Mouse (Mus musculus) lung, postnatal 0 days (tissue): ENCODE data around the gene Cltrn.

Experiments used
- CTCF ChIP-seq: IDR thresholded peaks from 2 replicates; pipeline ENCODE4 v1.5.1; 2016; ENCODE audit warnings: antibody characterized with exemption, mild to moderate bottlenecking
- EP300 ChIP-seq: IDR thresholded peaks from 2 replicates; pipeline ENCODE4 v1.6.1; 2016; ENCODE audit warnings: antibody characterized with exemption, mild to moderate bottlenecking, control low read depth

DNA sequence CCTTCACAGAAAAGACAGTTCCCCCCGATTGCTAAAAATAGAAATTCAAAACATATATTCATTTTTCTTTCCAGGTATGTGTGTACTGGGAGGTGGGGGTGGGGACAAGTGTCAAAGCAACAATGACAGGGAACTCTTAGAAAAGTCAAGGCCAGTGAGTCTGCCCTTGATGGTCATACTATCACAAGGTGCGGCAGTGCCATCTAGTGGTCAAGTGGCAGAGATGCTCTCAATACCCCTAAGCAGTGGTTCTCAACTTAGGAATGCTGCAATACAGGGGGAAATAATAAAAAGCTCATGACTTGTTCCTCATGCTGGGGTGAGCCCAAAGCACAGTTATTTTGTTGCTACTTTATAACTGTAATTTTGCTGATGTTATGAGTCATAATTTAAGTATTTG lies 22.4 kb upstream of the Cltrn start:
- peak; percentile 86 for TF ChIP-seq CTCF
- TF ChIP-seq EP300: no peak
